Mouse (Mus musculus): ENCODE data around the gene Rap1b. TPM values are rescaled to one million over a fixed set of nuclear protein-coding genes. Genes with fewer than 3 reads are reported as not detected.

Gene Rap1b
- polyA plus RNA-seq, 1 experiment from 2014 or later = 132 TPM

GRCm38 (mm10) chr10:117873952-117874351 lies 28.1 kb upstream of the Rap1b start:
- Histone ChIP-seq H3K27me3 (replicated peaks; ENCODE audit: control insufficient read depth, insufficient read depth, low read length) (no peaks in the 10 kb centered on the region), H3K27ac (ENCODE audit: low read depth, low read length) (no peak overlapping the region), H3K36me3 (ENCODE audit: control insufficient read depth, insufficient read depth) (no peaks in the 10 kb centered on the region), H3K4me1 (replicated peaks; ENCODE audit: control insufficient read depth, insufficient read depth, low read length) (no peaks in the 10 kb centered on the region), H3K9ac (ENCODE audit: low read depth, low read length) (no peak overlapping the region), H3K4me2 (replicated peaks; ENCODE audit: low read depth) (no peak overlapping the region), H3K4me3 (ENCODE audit: low read depth, low read length) (no peak overlapping the region), H3K9me3 (ENCODE audit: control insufficient read depth) (no peaks in the 10 kb centered on the region)
- no peak for ATAC-seq
- 71% methylated on average over 4 of the region's 4 CpGs for WGBS
- TF ChIP-seq CTCF (IDR thresholded peaks at IDR 0.05; ENCODE audit: low read depth) = no peak

- H3K4me2 ChIP-seq (replicated peaks; ENCODE audit: low read depth) = no peak overlapping the region
- no peak overlapping the region for H3K27ac ChIP-seq (ENCODE audit: low read depth, low read length)
- no peak overlapping the region for H3K9ac ChIP-seq (ENCODE audit: low read depth, low read length)
- no peaks in the 10 kb centered on the region for H3K9me3 ChIP-seq (ENCODE audit: control insufficient read depth)
- TF ChIP-seq CTCF (IDR thresholded peaks at IDR 0.05; ENCODE audit: low read depth) = no peak
- no peaks in the 10 kb centered on the region for H3K36me3 ChIP-seq (ENCODE audit: control insufficient read depth, insufficient read depth)
- no peak for ATAC-seq
- no peak overlapping the region for H3K4me3 ChIP-seq (ENCODE audit: low read depth, low read length)
- no peaks in the 10 kb centered on the region for H3K27me3 ChIP-seq (replicated peaks; ENCODE audit: control insufficient read depth, insufficient read depth, low read length)
- 75% methylated on average over 10 of the region's 10 CpGs for WGBS
- H3K4me1 ChIP-seq (replicated peaks; ENCODE audit: control insufficient read depth, insufficient read depth, low read length) = no peaks in the 10 kb centered on the region
Observed at GRCm38 (mm10) chr10:117872468-117872867, 26.6 kb upstream of the Rap1b start.

GRCm38 (mm10) chr10:117867301-117867700 lies 21.5 kb upstream of the Rap1b start:
- Histone ChIP-seq H3K4me2 (replicated peaks; ENCODE audit: low read depth) (no peak overlapping the region), H3K27ac (ENCODE audit: low read depth, low read length) (no peak overlapping the region), H3K9me3 (ENCODE audit: control insufficient read depth) (no peaks in the 10 kb centered on the region), H3K4me3 (ENCODE audit: low read depth, low read length) (no peak overlapping the region), H3K27me3 (replicated peaks; ENCODE audit: control insufficient read depth, insufficient read depth, low read length) (no peaks in the 10 kb centered on the region), H3K36me3 (ENCODE audit: control insufficient read depth, insufficient read depth) (no peaks in the 10 kb centered on the region), H3K4me1 (replicated peaks; ENCODE audit: control insufficient read depth, insufficient read depth, low read length) (no peaks in the 10 kb centered on the region), H3K9ac (ENCODE audit: low read depth, low read length) (no peak overlapping the region)
- WGBS = 78% methylated on average over 3 of the region's 3 CpGs
- no peak for TF ChIP-seq CTCF (IDR thresholded peaks at IDR 0.05; ENCODE audit: low read depth)
- no peak for ATAC-seq

- ATAC-seq = no peak
- no peak overlapping the region for H3K4me3 ChIP-seq (ENCODE audit: low read depth, low read length)
- no peak overlapping the region for H3K27ac ChIP-seq (ENCODE audit: low read depth, low read length)
- no peak for TF ChIP-seq CTCF (IDR thresholded peaks at IDR 0.05; ENCODE audit: low read depth)
- H3K4me1 ChIP-seq (replicated peaks; ENCODE audit: control insufficient read depth, insufficient read depth, low read length) = no peaks in the 10 kb centered on the region
- no peak overlapping the region for H3K9ac ChIP-seq (ENCODE audit: low read depth, low read length)
- H3K9me3 ChIP-seq (ENCODE audit: control insufficient read depth) = no peaks in the 10 kb centered on the region
- no peaks in the 10 kb centered on the region for H3K27me3 ChIP-seq (replicated peaks; ENCODE audit: control insufficient read depth, insufficient read depth, low read length)
- H3K4me2 ChIP-seq (replicated peaks; ENCODE audit: low read depth) = no peak overlapping the region
- 64% methylated on average over 8 of the region's 8 CpGs for WGBS
- no peaks in the 10 kb centered on the region for H3K36me3 ChIP-seq (ENCODE audit: control insufficient read depth, insufficient read depth)
Observed at GRCm38 (mm10) chr10:117866641-117867040, 20.8 kb upstream of the Rap1b start.

- no peaks in the 10 kb centered on the region for H3K27me3 ChIP-seq (replicated peaks; ENCODE audit: control insufficient read depth, insufficient read depth, low read length)
- no peak overlapping the region for H3K9ac ChIP-seq (ENCODE audit: low read depth, low read length)
- H3K36me3 ChIP-seq (ENCODE audit: control insufficient read depth, insufficient read depth) = no peaks in the 10 kb centered on the region
- H3K9me3 ChIP-seq (ENCODE audit: control insufficient read depth) = no peaks in the 10 kb centered on the region
- no peaks in the 10 kb centered on the region for H3K4me1 ChIP-seq (replicated peaks; ENCODE audit: control insufficient read depth, insufficient read depth, low read length)
- H3K4me2 ChIP-seq (replicated peaks; ENCODE audit: low read depth) = no peak overlapping the region
- no peak overlapping the region for H3K27ac ChIP-seq (ENCODE audit: low read depth, low read length)
- WGBS = 65% methylated on average over 6 of the region's 6 CpGs
- H3K4me3 ChIP-seq (ENCODE audit: low read depth, low read length) = no peak overlapping the region
- TF ChIP-seq CTCF (IDR thresholded peaks at IDR 0.05; ENCODE audit: low read depth) = no peak
- no peak for ATAC-seq
Observed at GRCm38 (mm10) chr10:117864695-117865094, 18.9 kb upstream of the Rap1b start.

- no peak overlapping the region for H3K4me3 ChIP-seq (ENCODE audit: low read depth, low read length)
- 88% methylated on average over 4 of the region's 4 CpGs for WGBS
- H3K4me2 ChIP-seq (replicated peaks; ENCODE audit: low read depth) = no peak overlapping the region
- ATAC-seq = no peak
- no peaks in the 10 kb centered on the region for H3K27me3 ChIP-seq (replicated peaks; ENCODE audit: control insufficient read depth, insufficient read depth, low read length)
- no peak overlapping the region for H3K27ac ChIP-seq (ENCODE audit: low read depth, low read length)
- no peaks in the 10 kb centered on the region for H3K9me3 ChIP-seq (ENCODE audit: control insufficient read depth)
- no peak for TF ChIP-seq CTCF (IDR thresholded peaks at IDR 0.05; ENCODE audit: low read depth)
- H3K4me1 ChIP-seq (replicated peaks; ENCODE audit: control insufficient read depth, insufficient read depth, low read length) = no peaks in the 10 kb centered on the region
- no peak overlapping the region for H3K9ac ChIP-seq (ENCODE audit: low read depth, low read length)
- no peaks in the 10 kb centered on the region for H3K36me3 ChIP-seq (ENCODE audit: control insufficient read depth, insufficient read depth)
Observed at GRCm38 (mm10) chr10:117864251-117864650, 18.4 kb upstream of the Rap1b start.

- Histone ChIP-seq H3K9me3 (ENCODE audit: control insufficient read depth) (no peaks in the 10 kb centered on the region), H3K4me2 (replicated peaks; ENCODE audit: low read depth) (no peak overlapping the region), H3K36me3 (ENCODE audit: control insufficient read depth, insufficient read depth) (no peaks in the 10 kb centered on the region), H3K27me3 (replicated peaks; ENCODE audit: control insufficient read depth, insufficient read depth, low read length) (no peaks in the 10 kb centered on the region), H3K4me3 (ENCODE audit: low read depth, low read length) (no peak overlapping the region), H3K27ac (ENCODE audit: low read depth, low read length) (no peak overlapping the region), H3K4me1 (replicated peaks; ENCODE audit: control insufficient read depth, insufficient read depth, low read length) (no peaks in the 10 kb centered on the region), H3K9ac (ENCODE audit: low read depth, low read length) (no peak overlapping the region)
- peak; percentile 36; the same call in 1 of the 2 replicates for ATAC-seq
- 48% methylated on average over 11 of the region's 11 CpGs for WGBS
- no peak for TF ChIP-seq CTCF (IDR thresholded peaks at IDR 0.05; ENCODE audit: low read depth)
Observed at GRCm38 (mm10) chr10:117862014-117862580, 16.3 kb upstream of the Rap1b start.

Measured in intestine, postnatal 0 days (tissue).